ENCODE assay signal across 23 mouse cellular contexts in the genomic region with DNA sequence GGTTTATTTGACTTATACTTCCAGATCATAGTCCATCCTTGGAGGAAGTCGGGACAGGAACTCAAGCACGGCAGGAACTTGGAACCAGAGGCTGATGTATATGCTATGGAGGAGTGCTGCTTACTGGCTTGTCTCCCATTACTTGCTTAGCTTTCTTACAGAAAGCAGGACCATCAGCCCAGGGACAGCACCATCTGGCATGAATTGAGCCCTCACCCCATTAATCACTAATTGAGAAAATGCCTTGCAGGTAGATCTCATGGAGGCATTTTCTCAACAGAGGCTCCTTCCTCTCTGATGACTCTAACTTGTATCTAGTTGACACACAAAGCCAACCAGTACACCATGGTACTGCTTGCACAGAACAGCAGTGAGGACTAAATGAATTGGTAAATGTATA. TPM values are rescaled to one million over a fixed set of nuclear protein-coding genes. Genes with fewer than 3 reads are reported as not detected.
A peak's percentile ranks its signal among the peaks of the same experiment; 100 is the strongest.
DNase-seq lines count a peak whose midpoint lies in the region; ATAC-seq and TF ChIP-seq lines count a peak whose summit lies in the region.
"Had no signal": no experiment of that assay in that cellular context is flagged by ENCODE, and none has a peak within 500 bp of the region (broad histone marks: within the 10 kb centered on the region; RNA-seq: fewer than 3 reads in every experiment).

No protein-coding gene starts in this region.

- no peaks in the 10 kb centered on the region for H3K27me3 ChIP-seq in embryonic facial prominence, embryonic 10.5 days (replicated peaks; ENCODE audit: low read depth, poor library complexity, severe bottlenecking)
- H3K27me3 ChIP-seq in limb, embryonic 11.5 days (ENCODE audit: control insufficient read depth, insufficient read depth, low read length) = no peaks in the 10 kb centered on the region
- H3K27me3 ChIP-seq: embryonic facial prominence, embryonic 12.5 days; forebrain, embryonic 13.5 days; forebrain, embryonic 15.5 days had no signal

- no peak overlapping the region for H3K9ac ChIP-seq in limb, embryonic 11.5 days (ENCODE audit: low read length)
- H3K9ac ChIP-seq: embryonic facial prominence, embryonic 12.5 days; forebrain, embryonic 13.5 days; forebrain, embryonic 15.5 days; forebrain, postnatal 0 days had no signal

- H3K36me3 ChIP-seq in embryonic facial prominence, embryonic 10.5 days (replicated peaks) = no peaks in the 10 kb centered on the region
- H3K36me3 ChIP-seq in limb, embryonic 11.5 days (ENCODE audit: control insufficient read depth, insufficient read depth, low read length) = no peaks in the 10 kb centered on the region
- H3K36me3 ChIP-seq: embryonic facial prominence, embryonic 12.5 days; forebrain, embryonic 15.5 days had no signal

- H3K27ac ChIP-seq in embryonic facial prominence, embryonic 10.5 days (replicated peaks) = no peak overlapping the region
- H3K27ac ChIP-seq in limb, embryonic 11.5 days (replicated peaks; ENCODE audit: low read depth, low read length) = no peak overlapping the region
- no peak overlapping the region for H3K27ac ChIP-seq in gastrocnemius, adult 2 months
- H3K27ac ChIP-seq: embryonic facial prominence, embryonic 12.5 days; forebrain, embryonic 13.5 days; forebrain, embryonic 15.5 days had no signal

- no peak overlapping the region for H3K4me2 ChIP-seq in limb, embryonic 11.5 days (ENCODE audit: low read depth, severe bottlenecking)
- H3K4me2 ChIP-seq: embryonic facial prominence, embryonic 12.5 days; forebrain, embryonic 13.5 days; forebrain, embryonic 15.5 days had no signal

- no peak overlapping the region for H3K4me3 ChIP-seq in embryonic facial prominence, embryonic 10.5 days
- no peak overlapping the region for H3K4me3 ChIP-seq in limb, embryonic 11.5 days (ENCODE audit: low read depth, low read length)
- H3K4me3 ChIP-seq in gastrocnemius, adult 2 months = no peak overlapping the region
- H3K4me3 ChIP-seq: embryonic facial prominence, embryonic 12.5 days; forebrain, embryonic 13.5 days; forebrain, embryonic 15.5 days had no signal

- WGBS in embryonic facial prominence, embryonic 10.5 days = 66% methylated on average over 2 of the region's 2 CpGs
- WGBS in limb, embryonic 11.5 days = 29% methylated on average over 2 of the region's 2 CpGs

- ATAC-seq in limb, embryonic 11.5 days (ENCODE audit: insufficient number of reproducible peaks, low FRiP score, low TSS enrichment, low read depth) = no peak
- ATAC-seq: forebrain, embryonic 13.5 days; forebrain, embryonic 15.5 days; forebrain, postnatal 0 days had no signal

- no peak for TF ChIP-seq CTCF in gastrocnemius, adult 2 months (IDR thresholded peaks at IDR 0.05)

- intact Hi-C loops in gastrocnemius, adult 2 months (cut with DNase I) = no loop called here

- peaks cover 16% of the 10 kb centered on the region for H3K4me1 ChIP-seq in embryonic facial prominence, embryonic 10.5 days
- H3K4me1 ChIP-seq in limb, embryonic 11.5 days (ENCODE audit: control insufficient read depth, insufficient read depth, low read length) = no peaks in the 10 kb centered on the region
- H3K4me1 ChIP-seq: forebrain, embryonic 13.5 days; forebrain, embryonic 15.5 days had no signal

- DNase-seq in embryonic facial prominence, embryonic 10.5 days (ENCODE audit: low spot score) = peak; percentile 32
- DNase-seq in forelimb bud, embryonic 11.5 days (ENCODE audit: low read depth, low spot score) = peak; percentile 43
- peak; percentile 44 for DNase-seq in limb, embryonic 11.5 days (ENCODE audit: low spot score)
- no peak for DNase-seq in gastrocnemius, postnatal 25 days
- no peak for DNase-seq in gastrocnemius, adult 2 months
- DNase-seq: adrenal gland, adult 2 months; adrenal gland, postnatal 10 days; adrenal gland, postnatal 25 days; cerebellum, adult 11 months; cerebellum, adult 18-20 months; cerebellum, adult 8-10 months; cerebellum, adult 9-11 months; cerebellum, postnatal 14 days; cerebellum, postnatal 36 days; embryo, embryonic 11 days; forebrain, postnatal 0 days had no signal

- H3K9me3 ChIP-seq in embryonic facial prominence, embryonic 10.5 days = no peaks in the 10 kb centered on the region
- no peaks in the 10 kb centered on the region for H3K9me3 ChIP-seq in limb, embryonic 11.5 days (ENCODE audit: control insufficient read depth, low read length)
- H3K9me3 ChIP-seq: embryonic facial prominence, embryonic 12.5 days; forebrain, embryonic 13.5 days; forebrain, embryonic 15.5 days had no signal

RNA-seq across cellular contexts. Expression of a gene that starts 34.6 kb away (rescaled TPM):
- 0.52 and 1.1 TPM in 2 replicates for polyA plus RNA-seq in embryonic facial prominence, embryonic 10.5 days (2016; fragmentation: Nextera tagmentation; extraction: Ambion mirVana)
- 3.2 and 4.2 TPM in 2 replicates for polyA plus RNA-seq in limb, embryonic 11.5 days (2014; fragmentation: Nextera tagmentation; extraction: Ambion mirVana)
- under 1 TPM; 0.61 to 0.70 TPM for total RNA-seq in gastrocnemius, postnatal 25 days (2021)
- 1 to 10 TPM in 1 of 2 experiments, under 1 TPM in 1; 0.51 to 1.4 TPM for total RNA-seq in gastrocnemius, adult 2 months (2021)
- total RNA-seq: common myeloid progenitor, adult 5-6 weeks; ES-E14; MEL had no signal
- polyA plus RNA-seq: C2C12 had no signal

Comparison
In these comparisons a context has a peak if more than half of its experiments do, and no peak if none do; other contexts are left out.
1. DNase-seq: peak in embryonic facial prominence, embryonic 10.5 days (single experiment), forelimb bud, embryonic 11.5 days (single experiment) and limb, embryonic 11.5 days (single experiment); none in gastrocnemius, postnatal 25 days (single experiment) and gastrocnemius, adult 2 months (single experiment).